Mouse (Mus musculus) embryonic facial prominence, embryonic 14.5 days (tissue): ENCODE results near the gene Pcnx3. TPM values are rescaled to one million over a fixed set of nuclear protein-coding genes. Genes with fewer than 3 reads are reported as not detected.

Source experiments
- ATAC-seq: fragments of 200-750 bp; cut with Nextera tagmentation; 2 replicates; pipeline ENCODE4 v1.8.0; 2017; ENCODE audit warnings: low read depth, moderate number of reproducible peaks, moderate TSS enrichment
- DNase-seq: peaks from one replicate; pipeline ENCODE4 v3.0.0-alpha.2; 2015; ENCODE audit warnings: low spot score
- H3K27ac ChIP-seq: fragments of 300-500 bp; sonication (generic); replicated peaks from 2 replicates; pipeline ENCODE4 v1.5.1; 2014; ENCODE audit warnings: low read depth, mild to moderate bottlenecking, low read length, moderate library complexity
- H3K27me3 ChIP-seq: fragments of 300-500 bp; sonication (generic); replicated peaks from 2 replicates; pipeline ENCODE4 v1.6.1; 2014; ENCODE audit warnings: low read length; ENCODE audit not compliant: control insufficient read depth, insufficient read depth
- H3K36me3 ChIP-seq: fragments of 300-500 bp; sonication (generic); 2 replicates; pipeline ENCODE4 v1.6.1; 2014; ENCODE audit warnings: low read length, mixed read lengths; ENCODE audit not compliant: control insufficient read depth, insufficient read depth
- H3K4me1 ChIP-seq: fragments of 300-500 bp; sonication (generic); 2 replicates; pipeline ENCODE4 v1.6.1; 2014; ENCODE audit warnings: antibody characterized with exemption, low read length; ENCODE audit not compliant: control insufficient read depth, insufficient read depth
- H3K4me2 ChIP-seq: fragments of 300-500 bp; sonication (generic); 2 replicates; pipeline ENCODE4 v1.6.1; 2014; ENCODE audit warnings: low read depth, mild to moderate bottlenecking, low read length, moderate library complexity, mixed read lengths
- H3K4me3 ChIP-seq: fragments of 300-500 bp; sonication (generic); 2 replicates; pipeline ENCODE4 v1.5.1; 2014; ENCODE audit warnings: low read depth, mild to moderate bottlenecking, low read length
- H3K9ac ChIP-seq: fragments of 300-500 bp; sonication (generic); 2 replicates; pipeline ENCODE4 v1.6.1; 2014; ENCODE audit warnings: low read depth, mild to moderate bottlenecking, low read length, moderate library complexity, mixed read lengths
- H3K9me3 ChIP-seq: fragments of 300-500 bp; sonication (generic); 2 replicates; pipeline ENCODE4 v1.6.1; 2016; ENCODE audit warnings: low read length; ENCODE audit not compliant: control insufficient read depth
- WGBS: fragments of 180-500 bp; shearing (Covaris S2); extraction: QIAGEN DNeasy Blood & Tissue Kit; methylation state at CpG from one replicate; pipeline ENCODE4 v1.1.7; 2014; 5-methylcytosine and 5-hydroxymethylcytosine counted together
- polyA plus RNA-seq: library from polyadenylated mRNA; unstranded; fragments of >200 nt; fragmentation: Nextera tagmentation; extraction: Ambion mirVana; gene quantifications from 2 replicates; pipeline ENCODE4 v1.2.1, GENCODE M21; 2014

Pcnx3 gene
- polyA plus RNA-seq, 1 experiment from 2014 or later = 24.1 TPM

- ATAC-seq = no peak
- DNase-seq = no peak
- Histone ChIP-seq H3K9me3 (no peaks in the 10 kb centered on the region), H3K27me3 (no peaks in the 10 kb centered on the region), H3K4me1 (no peaks in the 10 kb centered on the region; the same call in 1 of the 2 replicates), H3K4me2 (peak within 1 kb of the TSS; percentile 1; the same call in 1 of the 2 replicates), H3K9ac (0 out of 2 replicates have a peak within 1 kb of the TSS, but pooled peaks have one; percentile 38), H3K27ac (peak within 1 kb of the TSS; percentile 72), H3K36me3 (peaks cover 73% of the 10 kb centered on the region), H3K4me3 (no peak within 1 kb of the TSS)
- 72% methylated on average over 17 of the region's 17 CpGs for WGBS
Observed at GRCm38 (mm10) chr19:5704163-5704800, 15.6 kb upstream of the Pcnx3 start, which contains the start of gene Kcnk7. Gene Kcnk7 (plus strand): TSS chr19:5704367.

GRCm38 (mm10) chr19:5695849-5696462 lies 7.2 kb upstream of the Pcnx3 start:
- H3K36me3 ChIP-seq = peaks cover 91% of the 10 kb centered on the region
- H3K27me3 ChIP-seq = no peaks in the 10 kb centered on the region
- H3K9me3 ChIP-seq = no peaks in the 10 kb centered on the region
- no peak overlapping the region for H3K4me3 ChIP-seq
- no peak overlapping the region for H3K9ac ChIP-seq
- WGBS = 22% methylated on average over 27 of the region's 41 CpGs
- no peak overlapping the region for H3K27ac ChIP-seq
- peaks cover 17% of the 10 kb centered on the region for H3K4me1 ChIP-seq
- ATAC-seq = peak; percentile 6; the same call in 1 of the 2 replicates
- DNase-seq = peak; percentile 53
- peak overlapping the region; percentile 10; the same call in 1 of the 2 replicates for H3K4me2 ChIP-seq

GRCm38 (mm10) chr19:5693801-5694200 lies 5.1 kb upstream of the Pcnx3 start:
- Histone ChIP-seq H3K9ac (no peak overlapping the region), H3K4me1 (peaks cover 25% of the 10 kb centered on the region), H3K9me3 (no peaks in the 10 kb centered on the region), H3K36me3 (peaks cover 74% of the 10 kb centered on the region), H3K4me2 (0 out of 2 replicates have a peak overlapping the region, but pooled peaks have one; percentile 96), H3K27me3 (no peaks in the 10 kb centered on the region), H3K27ac (no peak overlapping the region), H3K4me3 (no peak overlapping the region)
- WGBS = 85% methylated on average over 6 of the region's 6 CpGs
- ATAC-seq (no peak), DNase-seq (no peak)

- Histone ChIP-seq H3K9ac (peak overlapping the region; percentile 90), H3K27me3 (no peaks in the 10 kb centered on the region), H3K4me2 (peak overlapping the region; percentile 96), H3K4me3 (peak overlapping the region; percentile 88), H3K4me1 (peaks cover 25% of the 10 kb centered on the region), H3K27ac (peak overlapping the region; percentile 74), H3K9me3 (no peaks in the 10 kb centered on the region), H3K36me3 (peaks cover 65% of the 10 kb centered on the region)
- ATAC-seq (no peak), DNase-seq (no peak)
- 56% methylated on average over 10 of the region's 10 CpGs for WGBS
Observed at GRCm38 (mm10) chr19:5692913-5693396, 4.2 kb upstream of the Pcnx3 start.

GRCm38 (mm10) chr19:5692086-5692912 lies 3.6 kb upstream of the Pcnx3 start:
- Histone ChIP-seq H3K4me1 (peaks cover 25% of the 10 kb centered on the region), H3K4me3 (peak overlapping the region; percentile 88)
- peak; percentile 57 for DNase-seq

GRCm38 (mm10) chr19:5691601-5692000 lies 2.9 kb upstream of the Pcnx3 start:
- WGBS = 63% methylated on average over 5 of the region's 5 CpGs
- H3K4me1 ChIP-seq = peaks cover 25% of the 10 kb centered on the region
- peaks cover 52% of the 10 kb centered on the region for H3K36me3 ChIP-seq
- peak overlapping the region; percentile 88 for H3K4me3 ChIP-seq
- peak overlapping the region; percentile 96 for H3K4me2 ChIP-seq
- DNase-seq (no peak), ATAC-seq (no peak)
- H3K27ac ChIP-seq = peak overlapping the region; percentile 74
- H3K27me3 ChIP-seq = no peaks in the 10 kb centered on the region
- peak overlapping the region; percentile 90 for H3K9ac ChIP-seq
- H3K9me3 ChIP-seq = no peaks in the 10 kb centered on the region

More at GRCm38 (mm10) chr19:5692086-5692912, 3.6 kb upstream of the Pcnx3 start:
- Histone ChIP-seq H3K36me3 (peaks cover 59% of the 10 kb centered on the region), H3K9ac (peak overlapping the region; percentile 90), H3K27ac (peak overlapping the region; percentile 74), H3K9me3 (no peaks in the 10 kb centered on the region), H3K27me3 (no peaks in the 10 kb centered on the region), H3K4me2 (peak overlapping the region; percentile 96)
- 34% methylated on average over 9 of the region's 10 CpGs for WGBS
- no peak for ATAC-seq

GRCm38 (mm10) chr19:5690343-5690735 lies 1.6 kb upstream of the Pcnx3 start:
- WGBS = 61% methylated on average over 11 of the region's 15 CpGs
- Histone ChIP-seq H3K4me2 (peak overlapping the region; percentile 96), H3K4me1 (peaks cover 25% of the 10 kb centered on the region), H3K9me3 (no peaks in the 10 kb centered on the region), H3K27me3 (no peaks in the 10 kb centered on the region), H3K9ac (peak overlapping the region; percentile 90), H3K4me3 (peak overlapping the region; percentile 88), H3K36me3 (peaks cover 51% of the 10 kb centered on the region), H3K27ac (peak overlapping the region; percentile 97; the same call in 1 of the 2 replicates)
- ATAC-seq (no peak), DNase-seq (no peak)
